Mouse (Mus musculus): Measurements from ENCODE around the gene Creld1.

The Creld1 gene

GRCm38 (mm10) chr6:113483729-113484128 lies 632 bp downstream of the Creld1 start:
- no peak for TF ChIP-seq GATA4 (IDR thresholded peaks at IDR 0.05; ENCODE audit: insufficient replicate concordance, low read length)

GRCm38 (mm10) chr6:113487125-113487576 lies 4.1 kb downstream of the Creld1 start:
- TF ChIP-seq GATA4 (IDR thresholded peaks at IDR 0.05; ENCODE audit: insufficient replicate concordance, low read length) = peak; percentile 13; the same call in 1 of the 2 replicates

DNA sequence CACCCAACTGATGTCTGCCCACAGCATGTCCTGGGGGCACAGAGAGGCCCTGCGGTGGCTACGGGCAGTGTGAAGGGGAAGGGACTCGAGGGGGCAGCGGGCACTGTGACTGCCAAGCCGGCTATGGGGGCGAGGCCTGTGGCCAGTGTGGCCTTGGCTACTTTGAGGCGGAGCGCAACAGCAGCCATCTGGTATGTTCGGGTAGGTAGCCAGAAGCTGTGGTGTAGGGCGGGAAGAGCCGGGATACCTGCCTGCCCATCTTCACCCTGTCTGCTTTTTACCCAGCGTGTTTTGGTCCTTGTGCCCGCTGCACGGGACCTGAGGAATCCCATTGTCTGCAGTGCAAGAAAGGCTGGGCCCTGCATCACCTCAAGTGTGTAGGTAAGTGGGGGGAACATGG lies 6.3 kb downstream of the Creld1 start:
- no peak for TF ChIP-seq GATA4 (IDR thresholded peaks at IDR 0.05; ENCODE audit: insufficient replicate concordance, low read length)

- no peak for TF ChIP-seq GATA4 (IDR thresholded peaks at IDR 0.05; ENCODE audit: insufficient replicate concordance, low read length)
Measured at GRCm38 (mm10) chr6:113492101-113492864, 9.2 kb downstream of the Creld1 start.

GRCm38 (mm10) chr6:113494258-113494788 lies 11.2 kb downstream of the Creld1 start:
- no peak for TF ChIP-seq GATA4 (IDR thresholded peaks at IDR 0.05; ENCODE audit: insufficient replicate concordance, low read length)

DNA sequence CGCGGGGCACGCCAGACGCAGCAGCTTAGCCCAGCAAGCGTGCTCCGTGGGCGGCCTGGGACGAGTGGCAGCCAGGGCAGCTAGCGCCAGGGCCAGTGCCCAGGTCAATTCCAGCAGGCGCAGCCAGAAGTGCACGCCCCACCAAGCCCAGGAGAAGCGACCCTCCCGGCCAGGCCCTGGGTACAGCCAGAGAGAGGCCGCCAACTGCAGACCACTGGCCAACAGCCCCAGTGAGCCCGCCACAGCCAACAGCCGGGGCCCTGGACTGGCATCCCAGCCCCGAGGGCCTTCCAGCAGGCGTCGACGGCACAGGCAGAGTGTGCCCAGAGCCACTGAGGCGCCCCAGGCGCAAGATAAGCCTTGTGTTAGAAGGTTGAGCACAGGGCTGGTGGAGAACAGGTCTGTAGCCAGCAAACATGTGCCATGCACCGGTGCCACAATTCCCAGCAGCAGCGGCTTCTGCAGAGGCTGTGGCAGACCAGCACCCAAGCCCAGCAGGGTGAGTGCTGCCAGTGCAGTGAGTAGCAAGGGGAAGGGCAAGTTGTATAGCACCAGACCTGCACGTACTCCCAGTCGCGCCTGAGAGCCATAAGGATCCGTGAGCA lies 12.1 kb downstream of the Creld1 start:
- TF ChIP-seq GATA4 (IDR thresholded peaks at IDR 0.05; ENCODE audit: insufficient replicate concordance, low read length) = no peak

GRCm38 (mm10) chr6:113499346-113499745 lies 16.2 kb downstream of the Creld1 start:
- TF ChIP-seq GATA4 (IDR thresholded peaks at IDR 0.05; ENCODE audit: insufficient replicate concordance, low read length) = no peak

- TF ChIP-seq GATA4 (IDR thresholded peaks at IDR 0.05; ENCODE audit: insufficient replicate concordance, low read length) = no peak
Measured at GRCm38 (mm10) chr6:113501388-113502084, 18.4 kb downstream of the Creld1 start, which contains the start of gene Prrt3. Prrt3 (minus strand) TSS chr6:113501931.

- TF ChIP-seq GATA4 (IDR thresholded peaks at IDR 0.05; ENCODE audit: insufficient replicate concordance, low read length) = no peak
Measured at GRCm38 (mm10) chr6:113502801-113503200, 19.7 kb downstream of the Creld1 start.

- no peak for TF ChIP-seq GATA4 (IDR thresholded peaks at IDR 0.05; ENCODE audit: insufficient replicate concordance, low read length)
Measured at GRCm38 (mm10) chr6:113505689-113506088, 22.6 kb downstream of the Creld1 start.

GRCm38 (mm10) chr6:113507130-113507529 lies 24.0 kb downstream of the Creld1 start:
- no peak for TF ChIP-seq GATA4 (IDR thresholded peaks at IDR 0.05; ENCODE audit: insufficient replicate concordance, low read length)

GRCm38 (mm10) chr6:113508272-113508946 lies 25.3 kb downstream of the Creld1 start:
- TF ChIP-seq GATA4 (IDR thresholded peaks at IDR 0.05; ENCODE audit: insufficient replicate concordance, low read length) = no peak

DNA sequence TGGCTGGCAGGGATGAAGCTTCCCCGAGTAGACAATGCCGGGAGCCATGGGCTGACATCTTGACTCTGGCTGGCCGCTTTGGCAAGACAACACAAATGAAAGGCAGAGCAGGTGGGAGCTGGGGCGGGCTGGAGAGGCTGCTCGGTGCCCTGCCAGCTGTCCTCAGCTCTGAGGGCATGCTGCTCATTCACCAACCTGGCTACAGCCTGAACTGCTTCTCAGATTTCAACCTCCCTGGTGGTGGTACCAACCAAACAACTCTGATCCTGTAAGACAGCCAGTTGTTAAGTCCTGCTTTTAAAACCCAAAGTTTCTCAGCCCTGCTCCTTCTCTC lies 25.8 kb downstream of the Creld1 start:
- no peak for TF ChIP-seq GATA4 (IDR thresholded peaks at IDR 0.05; ENCODE audit: insufficient replicate concordance, low read length)

- TF ChIP-seq GATA4 (IDR thresholded peaks at IDR 0.05; ENCODE audit: insufficient replicate concordance, low read length) = no peak
Measured at GRCm38 (mm10) chr6:113513944-113514343, 30.8 kb downstream of the Creld1 start.

- TF ChIP-seq GATA4 (IDR thresholded peaks at IDR 0.05; ENCODE audit: insufficient replicate concordance, low read length) = no peak
Measured at GRCm38 (mm10) chr6:113514600-113514999, 31.5 kb downstream of the Creld1 start.

Data from liver, adult (tissue).